Mouse (Mus musculus) cortical plate, adult 2 months (tissue): ENCODE measurements around the gene Qsox1.

Experiments
- CTCF ChIP-seq: fragments of 200-500 bp; IDR thresholded peaks from 2 replicates; pipeline ENCODE4 v1.5.1; 2011; ENCODE audit warnings: mild to moderate bottlenecking, control low read depth, low read length; ENCODE audit not compliant: insufficient read depth; ENCODE audit errors: extremely low read depth
- POLR2A ChIP-seq: fragments of 200-500 bp; IDR thresholded peaks from 2 replicates; pipeline ENCODE4 v1.6.1; 2011; ENCODE audit warnings: mild to moderate bottlenecking, low read length, control low read depth; ENCODE audit not compliant: insufficient read depth; ENCODE audit errors: extremely low read depth

DNA sequence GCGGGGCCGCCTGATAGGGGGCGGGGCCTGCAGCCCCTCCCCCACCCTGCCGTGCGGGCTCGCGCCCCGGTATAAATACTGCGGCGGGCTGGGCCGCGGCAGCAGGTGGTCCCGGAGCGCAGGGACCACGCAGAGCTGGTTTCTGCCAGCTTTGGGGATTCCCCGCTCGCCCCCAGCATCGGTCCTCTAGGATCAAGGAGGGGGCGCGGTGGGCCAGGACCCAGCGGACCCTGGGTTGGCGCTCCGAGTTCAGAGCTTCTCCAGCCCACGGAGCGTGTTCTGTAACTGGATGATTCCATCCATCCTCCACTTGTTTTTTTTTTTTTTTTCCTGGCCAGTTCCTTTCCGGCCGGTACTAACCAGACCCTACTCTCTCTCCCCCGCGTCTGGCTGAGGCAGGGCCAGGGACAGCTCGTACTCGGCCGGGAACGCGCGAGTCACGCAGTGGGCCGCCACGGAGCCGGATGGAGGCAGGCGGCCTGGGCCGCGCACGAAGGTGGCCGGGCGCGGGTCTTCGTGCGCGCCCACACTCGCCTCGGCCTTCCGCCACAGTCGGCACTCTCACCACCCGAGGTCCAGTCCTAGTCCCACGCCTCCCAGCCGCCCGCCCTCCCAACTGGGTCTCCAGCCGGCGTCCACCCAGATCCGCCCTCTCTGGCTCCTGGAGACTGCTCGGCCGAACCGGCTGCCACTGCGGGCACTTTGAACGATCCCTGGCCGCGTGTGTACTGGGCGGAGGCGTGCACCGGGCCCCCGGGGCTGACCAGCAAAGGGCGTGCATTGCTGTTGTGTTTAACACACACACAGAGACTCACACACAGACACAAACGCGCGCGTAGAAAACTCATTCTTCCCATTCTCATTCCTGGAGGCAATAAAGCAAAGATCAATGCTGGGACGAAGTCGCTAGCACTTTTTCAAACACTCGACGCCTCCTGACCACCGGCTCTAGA, 70.0 kb downstream of the Qsox1 start:
- TF ChIP-seq CTCF (no peak), POLR2A (no peak)
